Mouse (Mus musculus) megakaryocyte, embryonic 14.5 days (primary cell): ENCODE measurements around the gene BC051142. TPM values are rescaled to one million over a fixed set of nuclear protein-coding genes. Genes with fewer than 3 reads are reported as not detected.
"Not testable (repeated sequence)": the region's sequence is repeated elsewhere in the genome, so short reads cannot be mapped to it uniquely, and the experiment has no call there.

Source experiments
- H3K27me3 ChIP-seq: replicated peaks from 2 replicates; pipeline ENCODE3; 2012; ENCODE audit warnings: inconsistent platforms
- H3K36me3 ChIP-seq: replicated peaks from 2 replicates; pipeline ENCODE3; 2012; ENCODE audit warnings: low read length, inconsistent platforms, mixed read lengths
- H3K4me1 ChIP-seq: 2 replicates; pipeline ENCODE4 v1.6.1; 2012; ENCODE audit warnings: inconsistent platforms
- H3K4me3 ChIP-seq: replicated peaks from 2 replicates; pipeline ENCODE3; 2012; ENCODE audit warnings: moderate library complexity, mild to moderate bottlenecking, inconsistent platforms
- H3K9me3 ChIP-seq: 2 replicates; pipeline ENCODE4 v1.6.1; 2012; ENCODE audit warnings: inconsistent platforms
- FLI1 ChIP-seq: IDR thresholded peaks from 2 replicates; pipeline ENCODE4 v1.6.1; 2012; ENCODE audit warnings: low read length, inconsistent platforms, mixed read lengths
- GATA1 ChIP-seq: IDR thresholded peaks from 3 replicates; pipeline ENCODE4 v1.6.1; 2012; ENCODE audit warnings: mixed read lengths, low read length, inconsistent platforms, borderline replicate concordance
- polyA plus RNA-seq: library from polyadenylated mRNA; stranded (reverse); fragments of >175 nt; gene quantifications from 2 replicates; pipeline ENCODE4 v1.2.3, GENCODE M21; 2012; ENCODE audit warnings: low replicate concordance; ENCODE audit not compliant: insufficient read depth

BC051142 gene
- polyA plus RNA-seq, 1 experiment, result not detected

DNA sequence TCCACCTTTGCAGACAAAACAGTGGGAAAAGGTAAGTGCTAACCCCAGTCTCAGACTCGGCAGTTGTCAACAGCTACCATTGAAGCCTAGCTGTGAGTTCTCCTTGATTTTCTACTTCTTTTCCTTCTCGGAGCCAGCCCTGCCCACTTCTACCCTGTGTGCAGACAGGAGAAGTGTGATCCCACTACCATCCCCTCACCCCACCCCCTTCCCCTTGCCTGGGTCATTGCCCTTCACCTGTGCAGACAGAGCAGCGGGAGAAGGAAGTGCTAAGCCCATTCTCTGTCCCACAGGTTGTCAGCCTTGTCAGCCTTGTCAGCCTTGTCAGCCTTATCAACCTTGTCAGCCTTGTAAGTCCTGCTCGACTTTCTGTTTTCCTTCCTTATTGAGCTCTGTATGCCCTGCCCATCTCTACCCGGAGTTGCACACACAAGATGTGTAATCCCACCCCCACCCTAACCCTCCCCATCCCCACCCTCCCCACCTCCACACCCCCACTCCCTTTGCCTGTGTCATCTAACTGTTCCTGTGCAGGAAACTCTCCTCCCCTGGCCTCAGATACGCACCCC is 49.9 kb downstream of the BC051142 start:
- H3K4me1 ChIP-seq, result peaks cover 8% of the 10 kb centered on the region; the same call in 1 of the 2 replicates
- H3K36me3 ChIP-seq, result no peaks in the 10 kb centered on the region
- H3K27me3 ChIP-seq, result peaks cover 62% of the 10 kb centered on the region
- H3K4me3 ChIP-seq, result peak overlapping the region; percentile 15
- no peak for TF ChIP-seq FLI1
- no peak for TF ChIP-seq GATA1
- no peaks in the 10 kb centered on the region for H3K9me3 ChIP-seq

- H3K4me1 ChIP-seq, result peaks cover 17% of the 10 kb centered on the region
- H3K27me3 ChIP-seq, result peaks cover 66% of the 10 kb centered on the region
- no peaks in the 10 kb centered on the region for H3K9me3 ChIP-seq
- no peak for TF ChIP-seq FLI1
- TF ChIP-seq GATA1, result no peak
- H3K4me3 ChIP-seq, result peak overlapping the region; percentile 24
- no peaks in the 10 kb centered on the region for H3K36me3 ChIP-seq
Observed at GRCm38 (mm10) chr17:34457668-34458067, 59.0 kb downstream of the BC051142 start.

GRCm38 (mm10) chr17:34459255-34459654 is 60.6 kb downstream of the BC051142 start:
- Histone ChIP-seq H3K4me3 (no peak overlapping the region), H3K9me3 (no peaks in the 10 kb centered on the region), H3K27me3 (peaks cover 54% of the 10 kb centered on the region), H3K36me3 (no peaks in the 10 kb centered on the region), H3K4me1 (peaks cover 17% of the 10 kb centered on the region)
- TF ChIP-seq FLI1 (no peak), GATA1 (no peak)

GRCm38 (mm10) chr17:34465906-34466305 is 67.3 kb downstream of the BC051142 start:
- H3K27me3 ChIP-seq, result peaks cover 51% of the 10 kb centered on the region
- H3K4me1 ChIP-seq, H3K4me3 ChIP-seq, H3K36me3 ChIP-seq, H3K9me3 ChIP-seq: not testable (repeated sequence)

DNA sequence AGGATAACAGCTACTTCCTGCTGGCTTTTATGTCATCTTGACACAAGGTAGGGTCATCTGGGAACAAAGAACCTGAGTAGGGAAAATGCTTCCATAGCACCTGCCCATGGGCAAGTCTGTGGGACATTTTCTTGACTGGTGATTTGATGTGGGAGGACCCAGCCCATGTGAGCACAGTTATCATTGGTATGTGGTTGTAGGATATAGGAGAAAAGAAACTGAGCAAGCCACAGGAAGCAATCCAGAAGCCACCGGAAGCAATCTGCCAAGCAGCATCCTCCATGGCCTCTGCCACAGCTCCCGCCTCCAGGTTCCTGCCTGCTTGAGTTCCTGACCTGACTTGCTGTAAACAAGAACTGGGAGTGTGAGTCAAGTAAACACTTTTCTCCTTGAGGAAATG is 71.9 kb downstream of the BC051142 start:
- Histone ChIP-seq H3K4me3 (no peak overlapping the region), H3K9me3 (no peaks in the 10 kb centered on the region), H3K4me1 (peaks cover 5% of the 10 kb centered on the region; the same call in 1 of the 2 replicates), H3K27me3 (peaks cover 80% of the 10 kb centered on the region), H3K36me3 (no peaks in the 10 kb centered on the region)
- no peak for TF ChIP-seq GATA1
- TF ChIP-seq FLI1, result no peak

DNA sequence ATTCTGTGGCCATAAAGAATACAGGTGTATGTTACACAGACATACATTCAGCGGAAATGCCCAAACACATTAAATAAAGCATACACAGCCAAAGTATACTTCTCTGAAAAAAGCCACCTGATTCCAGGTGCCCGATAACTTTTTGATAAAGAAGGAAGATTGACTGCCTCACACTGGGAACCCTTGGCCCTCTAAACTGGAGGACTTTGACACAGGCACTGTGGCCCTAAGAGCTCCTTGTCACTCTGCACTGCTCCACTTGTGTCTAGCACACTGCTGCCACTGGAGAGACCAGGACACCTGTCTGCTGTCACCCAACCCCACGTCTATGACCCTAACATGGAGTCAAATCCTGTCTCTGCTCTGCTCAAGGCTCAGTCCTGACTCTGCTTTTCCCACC is 76.4 kb downstream of the BC051142 start:
- H3K36me3 ChIP-seq, result no peaks in the 10 kb centered on the region
- H3K4me1 ChIP-seq, result no peaks in the 10 kb centered on the region
- TF ChIP-seq GATA1, result no peak
- no peak for TF ChIP-seq FLI1
- H3K9me3 ChIP-seq, result no peaks in the 10 kb centered on the region
- no peak overlapping the region for H3K4me3 ChIP-seq
- peaks cover 55% of the 10 kb centered on the region for H3K27me3 ChIP-seq

DNA sequence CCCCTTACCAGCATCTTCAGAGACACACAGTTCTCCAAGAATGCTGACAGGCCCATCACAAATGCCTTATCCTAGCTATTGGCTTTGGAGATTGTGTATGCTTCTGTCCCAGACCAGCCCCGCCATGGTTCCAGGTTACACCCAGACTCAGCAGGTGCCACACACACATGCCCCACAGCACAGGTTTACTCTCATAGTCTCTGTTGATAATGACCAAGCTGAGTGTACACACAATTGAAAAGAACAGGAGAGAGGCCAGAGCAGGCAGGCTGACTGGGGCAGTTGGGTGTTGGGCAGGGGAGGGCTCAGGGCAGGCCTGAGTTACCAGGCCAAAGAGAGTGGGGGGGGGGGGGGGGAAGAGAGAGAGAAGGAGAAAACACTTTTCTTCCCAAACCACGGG is 77.8 kb downstream of the BC051142 start:
- TF ChIP-seq FLI1, result no peak
- no peak for TF ChIP-seq GATA1

DNA sequence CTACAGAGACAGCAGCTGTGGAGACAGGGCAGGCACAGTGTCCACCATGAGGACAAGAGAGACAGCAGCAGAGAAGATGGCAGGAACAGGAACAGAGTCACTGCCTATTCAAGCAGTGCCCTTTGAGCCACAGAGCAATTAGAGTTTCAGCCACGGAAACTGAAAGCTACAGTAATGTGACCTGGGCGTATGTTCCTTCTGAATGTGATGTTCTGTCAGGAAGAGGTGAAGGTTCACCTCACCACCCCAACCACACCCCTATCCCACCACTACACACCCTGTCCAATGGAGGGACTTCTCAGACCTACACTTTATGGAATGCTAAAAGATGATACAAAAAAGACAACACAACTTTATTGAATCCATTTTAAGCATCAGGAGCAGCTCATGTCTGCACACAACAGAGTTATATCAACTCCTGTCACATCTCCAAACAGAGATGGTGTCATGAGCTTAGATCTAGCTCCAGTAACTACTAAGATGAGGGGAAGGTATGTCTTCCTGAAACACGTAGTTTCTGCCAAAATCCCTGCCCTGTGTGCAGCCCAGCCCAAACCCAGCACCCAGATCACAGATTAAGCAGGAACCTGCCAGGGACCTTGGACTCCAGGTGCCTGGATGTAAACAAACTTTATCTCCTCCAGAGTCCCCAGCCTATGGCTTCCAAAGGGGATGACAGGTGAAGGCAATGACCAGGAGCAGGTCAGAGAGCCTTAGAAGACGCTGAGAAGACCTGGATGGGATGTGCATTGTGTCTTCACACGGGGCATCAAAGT is 78.8 kb downstream of the BC051142 start, which contains the start of gene Btnl4:
TSS of gene Btnl4 (minus strand) at position 81 of the 776 bp plus-strand sequence.
- not testable (repeated sequence) for H3K4me3 ChIP-seq

More for the DNA sequence above, 77.8 kb downstream of the BC051142 start:
- peaks cover 50% of the 10 kb centered on the region for H3K27me3 ChIP-seq
- H3K4me1 ChIP-seq, result no peaks in the 10 kb centered on the region
- H3K36me3 ChIP-seq, result no peaks in the 10 kb centered on the region
- no peaks in the 10 kb centered on the region for H3K9me3 ChIP-seq
- H3K4me3 ChIP-seq, result no peak overlapping the region

DNA sequence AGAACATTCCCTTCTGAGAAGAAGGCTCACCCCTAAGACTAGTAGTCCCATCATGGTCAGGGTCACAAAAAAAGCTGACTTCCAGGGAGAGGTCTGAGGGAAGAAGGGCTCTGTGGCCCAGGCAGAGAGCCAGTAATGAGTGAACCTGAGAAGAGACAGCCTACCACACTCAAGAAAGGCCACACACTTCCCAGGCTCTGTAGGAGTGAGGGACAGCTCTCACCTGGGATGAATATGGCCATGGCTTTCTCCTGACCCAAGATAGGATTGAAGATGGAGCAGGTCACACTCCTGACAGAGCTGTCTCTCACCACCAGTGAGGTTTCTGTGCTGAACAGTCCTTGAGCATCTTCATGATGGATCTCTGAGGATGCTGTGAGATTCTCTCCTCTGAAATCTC is 94.2 kb downstream of the BC051142 start:
- no peak overlapping the region for H3K4me3 ChIP-seq
- peaks cover 22% of the 10 kb centered on the region for H3K27me3 ChIP-seq
- no peaks in the 10 kb centered on the region for H3K4me1 ChIP-seq
- H3K36me3 ChIP-seq, result no peaks in the 10 kb centered on the region
- TF ChIP-seq FLI1 (no peak), GATA1 (no peak)
- H3K9me3 ChIP-seq, result no peaks in the 10 kb centered on the region; the same call in 1 of the 2 replicates

More for the DNA sequence above, 78.8 kb downstream of the BC051142 start, which contains the start of gene Btnl4:
- H3K4me1 ChIP-seq, H3K36me3 ChIP-seq, H3K9me3 ChIP-seq: not testable (repeated sequence)
- H3K27me3 ChIP-seq, result peaks cover 40% of the 10 kb centered on the region

GRCm38 (mm10) chr17:34495156-34495555 is 96.5 kb downstream of the BC051142 start:
- H3K36me3 ChIP-seq, H3K9me3 ChIP-seq, H3K4me1 ChIP-seq, H3K4me3 ChIP-seq: not testable (repeated sequence)
- H3K27me3 ChIP-seq, result peaks cover 17% of the 10 kb centered on the region
